Mouse (Mus musculus): ENCODE data around the gene Olfr26.

DNA sequence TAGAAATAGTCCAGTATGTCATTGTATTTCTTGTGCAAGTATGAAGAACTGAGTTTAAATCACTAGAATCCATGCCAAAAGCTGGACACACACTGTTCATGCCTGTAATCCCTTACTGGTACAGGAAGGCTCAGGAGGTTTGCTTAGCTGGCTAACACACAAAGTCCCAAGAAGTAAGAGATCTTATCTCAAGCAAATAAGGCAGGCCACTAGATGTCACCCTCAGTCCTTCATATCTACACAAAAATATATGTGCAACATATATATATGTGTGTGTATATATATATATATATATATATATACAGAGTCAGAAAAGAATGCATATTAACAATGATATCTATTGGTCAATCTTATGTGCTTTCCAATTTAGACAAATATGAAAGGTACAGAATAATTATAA lies 49.2 kb upstream of the Olfr26 start:
- no peak for TF ChIP-seq POLR2A (IDR thresholded peaks at IDR 0.05; ENCODE audit: insufficient read length, low read depth)
- TF ChIP-seq MYOG (IDR thresholded peaks at IDR 0.05; ENCODE audit: control insufficient read depth in 1 of 3, insufficient read depth in 1 of 3, insufficient read length in 2 of 3, low read depth in 2 of 3): no peak
- TF ChIP-seq POLR2AphosphoS2 (IDR thresholded peaks at IDR 0.05; ENCODE audit: insufficient read length, low read depth): no peak

Measured in myocyte (in vitro differentiated cells).